Mouse (Mus musculus) limb, embryonic 15.5 days (tissue): ENCODE results near the gene Plpp6. TPM values are rescaled to one million over a fixed set of nuclear protein-coding genes. Genes with fewer than 3 reads are reported as not detected.

Experiments used
- ATAC-seq: fragments of 200-750 bp; cut with Nextera tagmentation; 2 replicates; pipeline ENCODE4 v1.8.0; 2017; ENCODE audit warnings: low read depth, moderate TSS enrichment; ENCODE audit not compliant: insufficient number of reproducible peaks, low FRiP score, low TSS enrichment
- H3K27ac ChIP-seq: fragments of 300-500 bp; sonication (generic); 2 replicates; pipeline ENCODE4 v1.5.1; 2015; ENCODE audit warnings: moderate library complexity, mild to moderate bottlenecking, inconsistent platforms
- H3K27me3 ChIP-seq: fragments of 300-500 bp; sonication (generic); 2 replicates; pipeline ENCODE4 v1.6.1; 2015; ENCODE audit warnings: inconsistent platforms
- H3K36me3 ChIP-seq: fragments of 300-500 bp; sonication (generic); 2 replicates; pipeline ENCODE4 v1.6.1; 2015; ENCODE audit warnings: inconsistent platforms
- H3K4me1 ChIP-seq: fragments of 300-500 bp; sonication (generic); 2 replicates; pipeline ENCODE4 v1.6.1; 2015; ENCODE audit warnings: inconsistent platforms
- H3K4me2 ChIP-seq: fragments of 300-500 bp; sonication (generic); 2 replicates; pipeline ENCODE4 v1.6.1; 2015; ENCODE audit warnings: mild to moderate bottlenecking, inconsistent platforms
- H3K4me3 ChIP-seq: fragments of 300-500 bp; sonication (generic); 2 replicates; pipeline ENCODE4 v1.5.1; 2015; ENCODE audit warnings: mild to moderate bottlenecking, inconsistent platforms
- H3K9ac ChIP-seq: fragments of 300-500 bp; sonication (generic); 2 replicates; pipeline ENCODE4 v1.6.1; 2015; ENCODE audit warnings: inconsistent platforms
- H3K9me3 ChIP-seq: fragments of 300-500 bp; sonication (generic); 2 replicates; pipeline ENCODE4 v1.6.1; 2016; ENCODE audit warnings: inconsistent platforms
- WGBS: fragments of 180-500 bp; shearing (Covaris S2); methylation state at CpG from one replicate; pipeline ENCODE4 v1.1.7; 2015; 5-methylcytosine and 5-hydroxymethylcytosine counted together
- polyA plus RNA-seq: library from polyadenylated mRNA; unstranded; fragments of >200 nt; fragmentation: Nextera tagmentation; extraction: Ambion mirVana; gene quantifications from 2 replicates; pipeline ENCODE4 v1.2.1, GENCODE M21; 2015

Plpp6 gene
- polyA plus RNA-seq, 1 experiment from 2014 or later = 8.2 TPM

DNA sequence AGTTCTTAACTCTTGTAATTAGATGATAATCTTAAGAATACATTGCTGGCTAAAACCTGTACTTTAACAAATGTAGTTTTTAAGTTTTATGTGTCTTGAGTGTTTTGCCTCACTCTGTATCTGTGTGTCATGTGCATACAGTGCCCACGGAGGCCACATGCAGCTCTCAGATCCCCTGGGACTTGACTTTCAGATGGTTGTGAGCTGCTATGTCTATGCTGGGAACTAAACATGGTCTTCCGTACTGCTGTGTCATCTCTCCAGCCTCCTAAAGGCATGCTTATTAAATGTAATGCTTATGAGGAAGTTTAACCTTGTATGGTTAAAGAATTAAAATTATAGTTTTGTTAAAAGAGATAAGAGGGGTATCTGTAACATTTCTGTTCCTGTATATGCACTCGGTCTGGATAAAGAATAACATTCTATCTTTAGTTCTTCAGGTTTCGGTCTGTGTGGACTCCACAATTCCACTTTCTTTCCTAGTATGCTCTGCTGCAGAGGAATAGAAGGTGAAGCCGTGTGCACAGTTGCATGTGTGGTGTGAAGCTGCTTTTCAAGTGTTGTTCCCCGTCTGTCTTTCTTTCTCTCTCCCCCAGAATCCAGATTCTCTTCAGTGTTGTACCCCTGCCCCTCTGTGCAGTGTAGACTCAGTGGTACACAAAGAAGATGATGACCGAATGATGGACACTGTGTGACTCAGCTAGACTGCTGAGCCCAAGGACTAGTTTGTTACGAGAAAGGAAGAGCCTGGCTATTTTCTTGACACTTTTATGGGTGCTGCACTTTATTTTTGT is 51.9 kb downstream of the Plpp6 start:
- H3K4me1 ChIP-seq = no peaks in the 10 kb centered on the region
- no peaks in the 10 kb centered on the region for H3K27me3 ChIP-seq
- no peak overlapping the region for H3K27ac ChIP-seq
- no peak overlapping the region for H3K9ac ChIP-seq
- ATAC-seq = no peak
- 57% methylated on average over 8 of the region's 8 CpGs for WGBS
- no peaks in the 10 kb centered on the region for H3K9me3 ChIP-seq
- H3K4me3 ChIP-seq = no peak overlapping the region
- peaks cover 52% of the 10 kb centered on the region for H3K36me3 ChIP-seq
- no peak overlapping the region for H3K4me2 ChIP-seq

GRCm38 (mm10) chr19:29016204-29016765 is 52.5 kb downstream of the Plpp6 start:
- Histone ChIP-seq H3K9ac (no peak overlapping the region), H3K9me3 (no peaks in the 10 kb centered on the region), H3K4me1 (no peaks in the 10 kb centered on the region), H3K27ac (no peak overlapping the region), H3K4me2 (no peak overlapping the region), H3K27me3 (no peaks in the 10 kb centered on the region), H3K4me3 (no peak overlapping the region), H3K36me3 (peaks cover 54% of the 10 kb centered on the region)
- 33% methylated on average over 5 of the region's 5 CpGs for WGBS
- no peak for ATAC-seq

Other genes with a start within 250 kb of the Plpp6 start
- gene Slc1a1, start 128.9 kb upstream of the Plpp6 start, polyA plus RNA-seq = 1.1 and 1.3 TPM in 2 replicates
- 0.47 and 1.5 TPM in 2 replicates for gene 4430402I18Rik, start 3.8 kb downstream of the Plpp6 start, polyA plus RNA-seq
- 34.9 and 35.2 TPM in 2 replicates for gene Cdc37l1, start 26.4 kb downstream of the Plpp6 start, polyA plus RNA-seq
- 73.8 and 85.0 TPM in 2 replicates for gene Ak3, start 84.0 kb downstream of the Plpp6 start, polyA plus RNA-seq
- 44.2 and 47.4 TPM in 2 replicates for gene Rcl1, start 137.4 kb downstream of the Plpp6 start, polyA plus RNA-seq